Mouse (Mus musculus) kidney, adult 11 months (tissue): ENCODE measurements around the gene Gm49320.

Experiments
- DNase-seq: peaks from one replicate; pipeline ENCODE4 v3.0.0; 2022

The Gm49320 gene

GRCm38 (mm10) chr8:4238434-4239192 is at the start of gene Gm49320, which contains the start of gene Map2k7:
Gm49320 (plus strand) TSS chr8:4238865.
Map2k7 (plus strand) TSS chr8:4238740.
- DNase-seq, result peak; percentile 100

- no peak for DNase-seq
Observed at GRCm38 (mm10) chr8:4189031-4189722, 49.5 kb upstream of the Gm49320 start.

GRCm38 (mm10) chr8:4192305-4192704 is 46.4 kb upstream of the Gm49320 start:
- no peak for DNase-seq

- peak; percentile 84 for DNase-seq
Observed at GRCm38 (mm10) chr8:4192807-4193587, 45.7 kb upstream of the Gm49320 start.

- DNase-seq, result no peak
Observed at GRCm38 (mm10) chr8:4193588-4193894, 45.1 kb upstream of the Gm49320 start.

- no peak for DNase-seq
Observed at GRCm38 (mm10) chr8:4201321-4201720, 37.3 kb upstream of the Gm49320 start.

- no peak for DNase-seq
Observed at GRCm38 (mm10) chr8:4205246-4206123, 33.2 kb upstream of the Gm49320 start.

GRCm38 (mm10) chr8:4206182-4207015 is 32.3 kb upstream of the Gm49320 start:
- DNase-seq, result no peak

GRCm38 (mm10) chr8:4207016-4207350 is 31.7 kb upstream of the Gm49320 start:
- no peak for DNase-seq

- DNase-seq, result no peak
Observed at GRCm38 (mm10) chr8:4211097-4211496, 27.6 kb upstream of the Gm49320 start.

- no peak for DNase-seq
Observed at GRCm38 (mm10) chr8:4212809-4213209, 25.9 kb upstream of the Gm49320 start.

GRCm38 (mm10) chr8:4213210-4214005 is 25.3 kb upstream of the Gm49320 start:
- peak; percentile 52 for DNase-seq

GRCm38 (mm10) chr8:4214006-4214980 is 24.4 kb upstream of the Gm49320 start:
- DNase-seq, result peak; percentile 41

GRCm38 (mm10) chr8:4216296-4216695 is 22.4 kb upstream of the Gm49320 start:
- DNase-seq, result no peak

GRCm38 (mm10) chr8:4216791-4217621 is 21.7 kb upstream of the Gm49320 start, which contains the start of gene Prr36:
Prr36 (minus strand) TSS chr8:4217459.
- DNase-seq, result no peak

- no peak for DNase-seq
Observed at GRCm38 (mm10) chr8:4219617-4220016, 19.0 kb upstream of the Gm49320 start.

- DNase-seq, result no peak
Observed at GRCm38 (mm10) chr8:4222059-4222458, 16.6 kb upstream of the Gm49320 start.

GRCm38 (mm10) chr8:4226323-4226722 is 12.3 kb upstream of the Gm49320 start:
- DNase-seq, result no peak
